Mouse (Mus musculus) left cerebral cortex, postnatal 25 days (tissue): ENCODE results near the gene Jup. TPM values are rescaled to one million over a fixed set of nuclear protein-coding genes. Genes with fewer than 3 reads are reported as not detected.

Experiments
- DNase-seq, 2 experiments: peaks; one replicate each; pipeline ENCODE4 v3.0.0; 2022; ENCODE audit warnings: low spot score in 2 of 2, mixed read lengths in 1 of 2
- intact Hi-C: fragments of 180-260 bp; cut with DNase I; formaldehyde crosslinking; loops from one replicate; pipeline ENCODE4 v1.15.1; 2025
- total RNA-seq, 2 experiments: library from RNA; stranded (reverse); gene quantifications; 2 replicates each; pipeline ENCODE4 v1.2.3; 2021

Gene Jup
- total RNA-seq, 2 experiments from 2014 or later = 44.2 to 45.4 TPM

DNA sequence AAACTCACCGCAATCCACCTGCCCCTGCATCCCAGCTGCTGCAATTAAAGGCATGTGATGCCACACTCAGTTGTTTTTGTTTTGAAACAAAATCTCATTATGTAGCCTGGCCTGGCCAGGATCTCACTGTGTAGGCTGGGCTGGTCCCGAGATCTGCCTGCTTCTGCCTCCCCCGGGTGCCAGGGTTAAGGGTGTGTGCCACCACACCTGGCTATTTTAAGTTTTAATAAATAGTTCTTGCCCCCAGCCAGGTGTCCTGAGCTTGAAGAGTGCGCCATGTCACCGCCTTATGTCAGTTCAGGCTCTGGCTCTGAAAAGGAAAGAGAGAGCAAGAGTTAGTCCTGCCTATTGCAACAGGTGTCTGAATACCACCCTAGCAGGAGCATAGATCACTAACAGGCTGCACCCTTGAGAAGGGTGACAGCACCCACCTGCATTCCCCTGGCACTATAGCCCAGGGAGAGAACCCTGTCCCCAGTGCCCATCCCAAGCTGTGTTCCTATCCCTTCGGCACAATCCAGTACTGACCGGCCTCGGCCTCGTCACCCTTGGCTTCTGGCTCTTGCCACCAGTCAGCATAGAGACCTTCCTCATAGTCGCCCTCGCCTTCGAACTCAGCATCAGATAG is 11.4 kb upstream of the Jup start:
- intact Hi-C loops = loop anchor here (1.0 kb wide), 1 partner anchor 47 kb away; no protein-coding TSS in a partner anchor
- no peak for DNase-seq

- peak; percentile 62 to 69 for DNase-seq
- intact Hi-C loops = loop anchor here (1.0 kb wide), 1 partner anchor 46 kb away; no protein-coding TSS in a partner anchor
Measured at GRCm38 (mm10) chr11:100408076-100408834, 10.7 kb upstream of the Jup start.

- DNase-seq = no peak
- intact Hi-C loops = no loop called here
Measured at GRCm38 (mm10) chr11:100406995-100407705, 9.6 kb upstream of the Jup start.

GRCm38 (mm10) chr11:100406273-100406672 is 8.7 kb upstream of the Jup start:
- no peak for DNase-seq
- intact Hi-C loops = no loop called here

- intact Hi-C loops = no loop called here
- no peak for DNase-seq
Measured at GRCm38 (mm10) chr11:100404456-100405074, 7.0 kb upstream of the Jup start.

- no peak for DNase-seq
- intact Hi-C loops = no loop called here
Measured at GRCm38 (mm10) chr11:100403445-100404134, 6.0 kb upstream of the Jup start.

DNA sequence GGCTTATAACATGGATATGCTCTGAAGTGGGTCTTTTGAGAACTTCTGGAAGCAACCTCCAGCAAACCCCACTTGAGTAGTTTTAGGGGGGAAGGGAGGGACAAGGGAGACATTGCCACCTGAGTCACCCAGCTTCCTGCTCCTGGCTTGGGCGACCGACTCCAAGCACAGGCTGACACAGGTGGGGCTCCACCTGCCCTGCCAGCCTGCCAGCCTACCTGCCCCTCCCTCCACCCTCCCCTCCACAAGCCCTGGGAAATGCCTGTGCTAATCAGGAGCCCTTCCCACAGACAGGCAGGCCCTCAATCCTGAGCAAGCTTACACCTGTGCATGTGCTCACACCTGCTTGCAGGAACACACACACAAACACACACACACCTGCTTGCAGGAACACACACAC is 5.1 kb upstream of the Jup start:
- intact Hi-C loops = no loop called here
- no peak for DNase-seq

DNA sequence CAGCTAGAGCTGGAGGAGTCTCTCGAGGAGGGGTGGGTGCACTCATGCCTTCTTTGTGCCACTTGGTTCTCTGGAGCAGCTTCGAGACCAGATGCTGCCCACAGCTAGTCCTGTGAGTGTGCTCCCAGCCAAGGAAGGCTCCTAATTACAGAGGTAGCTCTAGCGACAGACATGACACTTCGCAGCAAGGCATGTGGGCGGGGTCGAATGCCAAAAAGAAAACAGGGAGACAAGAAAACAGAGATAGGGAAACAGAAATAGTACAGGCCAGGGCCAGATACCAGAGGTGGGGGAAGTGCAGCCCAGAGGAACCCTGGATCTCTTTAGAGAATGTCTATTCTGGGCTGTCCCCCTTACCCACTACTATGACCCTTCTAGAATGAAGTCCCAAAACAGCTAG is 4.7 kb upstream of the Jup start:
- no peak for DNase-seq
- intact Hi-C loops = no loop called here

DNA sequence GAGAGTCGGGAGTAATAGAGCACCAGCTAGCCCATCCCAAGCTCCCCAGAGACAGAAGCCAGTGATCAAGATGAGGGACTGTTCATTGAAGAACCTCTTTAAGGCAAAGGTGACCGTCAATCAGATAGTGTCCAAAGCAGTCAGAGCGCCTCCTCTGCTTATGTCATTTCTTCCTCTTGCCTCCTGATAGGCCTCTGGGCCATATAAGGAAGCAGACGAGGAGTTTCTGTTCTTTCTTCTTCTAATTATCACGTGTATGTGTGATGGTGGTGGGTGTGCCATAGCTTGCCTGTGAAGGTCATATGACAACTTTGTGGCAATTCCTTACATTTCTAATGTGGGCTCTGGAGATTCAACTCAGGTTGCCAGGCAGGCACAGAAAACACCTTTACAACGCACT is 3.3 kb upstream of the Jup start:
- no peak for DNase-seq
- intact Hi-C loops = no loop called here

DNA sequence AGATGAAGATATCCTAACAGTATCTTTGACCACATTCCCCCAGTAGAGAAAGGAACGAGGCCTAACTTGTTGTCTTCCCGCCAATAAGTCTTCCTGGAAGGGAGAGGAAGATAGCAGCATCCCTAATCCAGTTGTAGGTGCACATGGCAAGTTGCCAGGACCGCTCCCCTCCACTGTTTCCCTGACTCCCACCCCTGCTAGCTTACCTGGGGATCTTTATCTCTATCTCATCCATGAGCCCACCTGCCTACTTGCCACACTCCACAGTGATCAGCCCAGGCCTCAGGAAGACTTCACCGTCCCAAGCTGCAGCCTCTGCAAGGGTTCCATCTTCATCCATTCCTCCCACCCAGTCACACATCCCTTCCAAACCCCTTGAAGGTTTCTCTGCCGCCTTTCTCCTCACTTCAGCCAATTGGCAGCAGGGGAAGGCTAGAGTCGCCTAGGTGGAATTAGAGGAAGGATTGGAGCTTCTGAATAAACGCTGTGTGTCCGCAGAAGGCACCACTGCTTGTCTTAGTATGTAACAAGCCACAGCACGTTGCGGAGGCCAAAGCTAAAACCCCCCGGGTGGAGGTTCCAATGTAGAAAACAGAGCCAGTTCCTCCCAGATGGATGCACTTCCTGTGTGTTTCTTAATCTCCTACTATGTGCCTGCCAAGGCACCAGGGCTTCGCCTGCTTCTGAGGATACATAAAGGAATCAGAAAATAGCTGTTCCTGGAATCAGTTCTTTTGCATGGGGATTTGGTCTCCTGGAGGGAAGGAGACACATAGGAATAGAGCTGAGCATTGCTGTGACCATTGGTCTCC is 2.4 kb upstream of the Jup start:
- DNase-seq = no peak
- intact Hi-C loops = no loop called here

DNA sequence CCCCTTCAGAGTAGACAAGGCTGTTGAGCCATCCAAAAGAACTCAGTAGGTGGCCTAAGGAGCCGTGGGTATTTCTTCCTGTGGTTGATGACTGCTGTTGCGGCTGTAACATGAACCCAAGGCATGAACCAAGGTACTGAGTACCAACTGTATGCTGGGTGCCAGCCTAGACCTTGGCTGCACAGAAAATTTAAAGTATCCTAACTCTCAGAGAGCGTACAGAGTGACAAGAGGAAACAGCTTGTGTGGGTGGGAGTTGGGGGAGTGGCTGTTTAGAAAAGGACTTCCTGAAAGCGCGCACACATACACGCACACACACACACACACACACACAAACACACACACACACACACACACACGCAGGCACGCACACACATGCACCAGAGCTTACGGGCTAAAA is 1.8 kb upstream of the Jup start:
- no peak for DNase-seq
- intact Hi-C loops = no loop called here

DNA sequence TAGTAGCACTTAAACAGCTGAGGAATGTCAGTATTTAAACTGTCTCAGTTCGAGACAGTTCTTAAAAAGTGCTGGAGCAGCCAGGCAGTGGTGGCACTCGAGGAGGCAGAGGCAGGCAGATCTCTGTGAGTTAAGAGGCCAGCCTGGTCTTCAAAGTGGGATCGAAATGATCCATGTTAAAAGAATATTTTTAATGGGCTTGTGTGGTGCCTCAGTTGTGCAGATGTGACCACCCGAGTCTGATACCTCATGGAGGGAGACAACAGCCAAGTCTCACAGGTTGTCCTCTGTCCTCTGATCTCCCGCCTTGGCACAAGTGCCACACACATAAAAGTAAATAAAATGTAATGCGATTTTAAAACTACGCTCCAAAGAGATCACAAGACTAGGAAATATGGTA is 954 bp upstream of the Jup start:
- no peak for DNase-seq
- intact Hi-C loops = no loop called here

- DNase-seq = no peak
- intact Hi-C loops = no loop called here
Measured at GRCm38 (mm10) chr11:100396886-100397599, 520 bp downstream of the Jup start.

DNA sequence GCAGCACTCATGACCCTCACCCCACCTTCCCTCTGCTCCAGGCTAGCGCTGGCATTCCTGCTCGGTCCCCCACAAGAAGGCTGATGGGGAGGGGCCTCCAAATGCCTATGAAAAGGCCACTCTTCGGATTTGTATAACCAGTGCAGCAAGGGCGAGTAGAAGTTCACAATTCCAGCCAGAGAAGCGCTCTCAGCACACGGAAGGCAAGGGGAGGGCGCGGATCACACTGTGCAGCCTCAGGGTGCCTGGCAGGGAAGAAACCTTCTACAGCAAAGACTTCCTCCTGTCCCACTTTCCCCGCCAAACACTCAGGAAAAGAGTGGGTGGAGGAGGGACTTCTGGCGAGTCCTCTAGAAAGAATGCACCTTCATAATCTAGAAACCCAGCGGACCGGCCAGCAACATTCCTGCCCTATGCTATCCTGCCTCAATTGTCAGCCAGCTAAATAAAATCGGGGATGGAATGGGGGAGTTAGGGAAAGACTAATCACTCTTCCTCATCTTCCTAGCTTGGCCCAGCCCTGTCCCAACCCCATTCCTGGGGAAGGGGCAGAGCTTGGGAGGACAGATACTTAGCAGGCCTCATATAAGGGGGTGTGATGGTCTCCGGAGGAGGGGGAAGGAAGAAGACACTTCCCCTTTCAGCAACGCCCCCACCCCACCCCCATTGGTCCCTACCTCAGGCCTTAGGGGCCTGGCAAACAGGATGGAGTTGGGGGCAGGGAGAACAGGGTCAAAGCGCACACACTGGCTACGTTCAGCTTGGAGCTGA is 1.5 kb downstream of the Jup start:
- peak in 1 of 2 experiments; percentile 63 for DNase-seq
- intact Hi-C loops = no loop called here

DNA sequence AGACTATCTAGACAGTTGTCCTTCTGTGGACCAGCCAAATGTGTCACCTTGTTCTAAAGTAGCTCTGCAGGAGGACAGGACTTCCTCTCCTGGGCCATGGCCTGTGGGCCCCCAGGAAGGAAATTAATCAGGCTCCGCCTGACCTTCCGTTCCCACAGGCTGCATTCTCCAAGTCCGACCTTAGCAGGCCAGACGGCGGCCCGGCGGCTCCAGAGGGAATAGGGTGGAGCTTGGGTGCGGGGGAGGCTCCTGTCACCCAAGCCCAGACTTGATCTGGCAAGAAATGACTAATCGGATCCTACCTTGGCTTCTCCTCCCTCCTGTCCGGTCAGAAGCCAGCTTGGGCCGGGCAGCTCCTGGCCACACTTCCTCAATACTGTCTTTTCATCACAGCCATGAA is 2.4 kb downstream of the Jup start:
- intact Hi-C loops = no loop called here
- no peak for DNase-seq

DNA sequence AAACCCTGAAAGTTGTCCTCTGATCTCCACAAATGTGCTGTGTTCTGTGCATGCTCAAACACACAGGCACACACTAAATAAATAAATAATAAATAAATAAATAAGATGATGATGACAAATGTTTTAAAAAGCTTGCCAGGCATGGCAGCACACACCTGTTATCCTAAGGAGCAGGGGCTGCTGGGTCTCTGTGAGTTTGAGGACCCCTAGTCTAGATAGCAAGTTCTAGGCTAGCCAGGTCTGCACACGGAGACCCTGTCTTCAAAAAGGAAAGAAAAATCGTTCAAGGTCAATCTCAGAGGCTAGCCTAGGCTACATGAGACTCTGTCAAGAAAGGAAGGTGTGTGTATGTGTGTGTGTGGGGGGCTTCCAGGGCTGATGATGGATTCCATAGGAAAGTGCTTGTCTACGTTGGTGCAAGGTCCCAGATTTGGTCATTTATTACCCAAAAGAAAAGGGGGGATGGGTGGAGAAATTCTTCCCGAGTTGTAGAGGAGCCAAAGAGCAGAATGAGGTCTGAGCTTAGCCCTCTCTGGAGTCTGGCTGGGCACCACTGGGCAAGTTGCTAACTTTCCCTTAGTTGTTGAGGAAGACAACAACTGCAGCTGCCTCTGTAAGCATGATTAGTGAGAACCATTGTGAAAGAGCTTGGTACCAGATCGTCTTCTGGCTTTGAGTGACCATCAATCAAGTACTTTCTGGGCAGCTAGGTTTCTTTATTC is 3.0 kb downstream of the Jup start:
- intact Hi-C loops = no loop called here
- no peak for DNase-seq

DNA sequence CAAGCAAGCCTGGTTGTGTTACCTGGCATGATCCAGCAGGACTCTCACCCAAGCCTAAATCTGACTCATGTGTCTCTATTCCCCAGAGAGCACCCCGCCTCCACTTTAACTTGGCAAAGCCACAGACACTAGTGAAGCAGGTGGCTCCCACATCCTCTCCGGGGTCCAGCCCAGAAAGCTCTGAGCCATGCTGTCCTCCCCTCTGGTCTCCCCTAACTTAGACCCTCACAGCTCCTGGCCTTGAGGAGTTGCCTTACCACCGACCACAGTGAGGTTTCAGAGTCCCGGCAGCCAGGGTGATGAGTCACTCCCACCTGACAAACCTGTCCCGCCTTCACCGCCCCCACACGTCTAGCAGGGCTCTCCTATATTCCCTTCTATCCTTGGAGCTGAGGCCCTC is 3.8 kb downstream of the Jup start:
- intact Hi-C loops = no loop called here
- peak in 1 of 2 experiments; percentile 51 for DNase-seq
